Mouse (Mus musculus) kidney, adult 2 months (tissue): ENCODE measurements around the gene Sfxn3. TPM values are rescaled to one million over a fixed set of nuclear protein-coding genes. Genes with fewer than 3 reads are reported as not detected.
A peak's percentile ranks its signal among the peaks of the same experiment; 100 is the strongest.

ENCODE experiments used
- DNase-seq: peaks from one replicate; pipeline ENCODE4 v3.0.0; 2021
- H3K27ac ChIP-seq: fragments of 200-500 bp; 2 replicates; pipeline ENCODE4 v1.5.1; 2012; ENCODE audit warnings: low read depth, low read length, control low read depth, inconsistent platforms; ENCODE audit not compliant: insufficient read depth
- H3K27me3 ChIP-seq: fragments of 200-500 bp; replicated peaks from 2 replicates; pipeline ENCODE4 v1.6.1; 2012; ENCODE audit warnings: mild to moderate bottlenecking, moderate library complexity, low read length, inconsistent platforms; ENCODE audit not compliant: control insufficient read depth, insufficient read depth
- H3K36me3 ChIP-seq: fragments of 200-500 bp; 2 replicates; pipeline ENCODE4 v1.6.1; 2012; ENCODE audit warnings: mild to moderate bottlenecking, moderate library complexity, low read length, inconsistent platforms; ENCODE audit not compliant: control insufficient read depth, insufficient read depth
- H3K4me1 ChIP-seq: fragments of 200-500 bp; 2 replicates; pipeline ENCODE4 v1.6.1; 2011; ENCODE audit warnings: low read length; ENCODE audit not compliant: control insufficient read depth, insufficient read depth
- H3K4me3 ChIP-seq: fragments of 200-500 bp; 2 replicates; pipeline ENCODE4 v1.5.1; 2011; ENCODE audit warnings: mild to moderate bottlenecking, low read depth, low read length, control low read depth; ENCODE audit not compliant: insufficient read depth
- CTCF ChIP-seq: fragments of 200-500 bp; conservative IDR thresholded peaks from 2 replicates; pipeline ENCODE4 v1.5.1; 2011; ENCODE audit warnings: low read depth, mild to moderate bottlenecking, control low read depth, low read length, moderate library complexity, mixed read lengths; ENCODE audit not compliant: insufficient read depth, insufficient read length
- POLR2A ChIP-seq: fragments of 200-500 bp; IDR thresholded peaks from one replicate; pipeline ENCODE4 v1.6.1; 2011; ENCODE audit warnings: low read depth, low read length, control low read depth
- WGBS: fragments of 180-500 bp; shearing (Covaris S2); methylation state at CpG from one replicate; pipeline ENCODE4 v1.1.7; 2018; 5-methylcytosine and 5-hydroxymethylcytosine counted together
- polyA plus RNA-seq: library from polyadenylated mRNA; depleted of rRNA; stranded (reverse); fragments of >200 nt; gene quantifications from 2 replicates; pipeline ENCODE4 v1.2.3, GENCODE M21; 2012

Gene Sfxn3
- polyA plus RNA-seq, 1 experiment = 20.8 TPM

DNA sequence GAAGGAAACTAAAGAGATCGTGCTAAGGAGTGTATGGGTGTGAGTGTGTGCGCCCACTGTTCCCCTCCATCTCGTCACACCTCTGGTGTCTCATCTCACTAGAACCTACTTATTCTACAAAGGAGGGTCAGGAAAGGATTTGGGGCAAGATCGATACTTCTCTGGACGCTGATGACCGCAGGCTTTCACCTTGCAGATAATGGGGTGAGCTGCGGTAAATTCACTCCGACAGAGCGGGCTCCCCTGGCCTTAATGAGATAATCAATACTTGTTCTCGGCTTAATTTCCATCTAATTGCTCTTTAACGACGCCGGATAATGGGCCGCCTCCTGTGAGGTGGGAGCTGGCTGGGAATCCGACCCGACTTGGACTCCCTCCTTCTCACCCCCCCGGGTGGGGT, 19.9 kb downstream of the Sfxn3 start:
- DNase-seq = no peak
- WGBS = 26% methylated on average over 17 of the region's 17 CpGs
- no peak overlapping the region for H3K27ac ChIP-seq
- TF ChIP-seq CTCF (no peak), POLR2A (no peak)
- no peaks in the 10 kb centered on the region for H3K36me3 ChIP-seq
- H3K4me3 ChIP-seq = no peak overlapping the region
- H3K4me1 ChIP-seq = no peaks in the 10 kb centered on the region
- peaks cover 4% of the 10 kb centered on the region; the same call in 1 of the 2 replicates for H3K27me3 ChIP-seq

DNA sequence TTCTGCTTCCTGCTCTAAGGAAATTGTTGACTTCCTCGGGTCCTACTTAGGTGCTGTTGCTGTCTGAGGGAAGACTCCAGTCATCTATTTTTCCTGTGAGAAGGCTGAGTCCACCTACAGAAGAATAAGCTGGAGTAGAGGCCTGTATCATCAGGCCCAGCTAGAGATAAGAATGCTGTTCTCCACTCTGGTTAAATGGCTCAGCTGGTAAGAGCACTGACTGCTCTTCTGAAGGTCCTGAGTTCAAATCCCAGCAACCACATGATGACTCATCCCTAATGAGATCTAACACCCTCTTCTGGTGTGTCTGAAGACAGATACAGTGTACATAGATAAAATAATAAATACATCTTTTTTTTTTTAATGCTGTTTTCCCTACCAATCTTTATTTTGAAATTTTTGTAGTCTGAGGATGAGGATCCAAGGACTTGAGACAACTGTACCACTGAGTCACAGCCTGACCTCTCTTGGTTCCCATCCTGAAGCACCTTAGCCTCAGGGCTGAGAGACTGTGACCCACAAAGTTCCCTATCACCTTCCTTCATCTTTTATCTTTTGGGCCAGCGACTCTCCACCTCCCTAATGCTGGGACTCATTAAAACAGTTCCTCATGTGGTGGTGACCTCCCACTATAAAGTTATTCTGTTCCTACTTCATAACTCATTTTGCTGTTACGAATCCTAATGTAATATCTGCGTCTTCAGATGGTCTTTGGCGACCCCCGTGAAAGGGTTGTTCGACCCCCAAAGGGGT, 20.6 kb downstream of the Sfxn3 start:
- Histone ChIP-seq H3K36me3 (no peaks in the 10 kb centered on the region), H3K27ac (no peak overlapping the region), H3K4me3 (no peak overlapping the region), H3K4me1 (no peaks in the 10 kb centered on the region), H3K27me3 (peaks cover 4% of the 10 kb centered on the region; the same call in 1 of the 2 replicates)
- no peak for DNase-seq
- TF ChIP-seq CTCF (no peak), POLR2A (no peak)
- 77% methylated on average over 7 of the region's 7 CpGs for whole genome bisulfite sequencing

DNA sequence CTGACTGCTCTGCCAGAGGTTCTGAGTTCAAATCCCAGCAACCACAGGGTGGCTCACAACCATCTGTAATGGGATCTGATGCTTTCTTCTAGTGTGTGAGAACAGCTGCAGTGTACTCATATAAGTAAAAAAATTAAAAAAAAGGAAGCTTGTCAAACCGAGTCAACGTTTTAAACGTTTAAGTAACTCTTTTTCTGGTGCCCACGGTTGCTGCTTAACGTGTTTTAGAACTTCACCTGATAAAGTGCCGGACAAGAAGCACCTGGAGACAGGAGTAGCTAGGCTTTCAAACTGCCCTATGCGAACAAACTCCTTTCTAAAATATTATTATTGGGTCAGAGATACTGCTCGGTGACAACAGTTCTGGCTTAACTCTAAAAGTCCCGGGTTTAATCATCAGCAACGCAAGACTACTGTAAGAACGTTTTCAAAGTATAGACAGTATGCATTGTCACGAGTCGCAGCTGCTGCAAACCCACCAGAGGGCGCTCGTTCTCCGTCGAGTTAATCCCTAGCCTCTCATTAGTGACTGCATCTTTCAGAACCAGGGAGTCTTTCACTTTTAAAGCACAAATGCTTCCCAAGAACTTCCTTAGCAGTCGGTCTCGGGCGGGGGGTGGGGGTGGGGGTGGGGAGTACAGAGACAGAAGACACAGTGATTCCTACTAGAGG, 26.7 kb downstream of the Sfxn3 start:
- DNase-seq = peak; percentile 80
- no peak overlapping the region for H3K27ac ChIP-seq
- peak overlapping the region; percentile 93; the same call in 1 of the 2 replicates for H3K4me3 ChIP-seq
- H3K4me1 ChIP-seq = no peaks in the 10 kb centered on the region
- H3K36me3 ChIP-seq = no peaks in the 10 kb centered on the region
- WGBS = 7% methylated on average over 20 of the region's 20 CpGs
- H3K27me3 ChIP-seq = no peaks in the 10 kb centered on the region
- TF ChIP-seq POLR2A (no peak), CTCF (peak; percentile 90)

DNA sequence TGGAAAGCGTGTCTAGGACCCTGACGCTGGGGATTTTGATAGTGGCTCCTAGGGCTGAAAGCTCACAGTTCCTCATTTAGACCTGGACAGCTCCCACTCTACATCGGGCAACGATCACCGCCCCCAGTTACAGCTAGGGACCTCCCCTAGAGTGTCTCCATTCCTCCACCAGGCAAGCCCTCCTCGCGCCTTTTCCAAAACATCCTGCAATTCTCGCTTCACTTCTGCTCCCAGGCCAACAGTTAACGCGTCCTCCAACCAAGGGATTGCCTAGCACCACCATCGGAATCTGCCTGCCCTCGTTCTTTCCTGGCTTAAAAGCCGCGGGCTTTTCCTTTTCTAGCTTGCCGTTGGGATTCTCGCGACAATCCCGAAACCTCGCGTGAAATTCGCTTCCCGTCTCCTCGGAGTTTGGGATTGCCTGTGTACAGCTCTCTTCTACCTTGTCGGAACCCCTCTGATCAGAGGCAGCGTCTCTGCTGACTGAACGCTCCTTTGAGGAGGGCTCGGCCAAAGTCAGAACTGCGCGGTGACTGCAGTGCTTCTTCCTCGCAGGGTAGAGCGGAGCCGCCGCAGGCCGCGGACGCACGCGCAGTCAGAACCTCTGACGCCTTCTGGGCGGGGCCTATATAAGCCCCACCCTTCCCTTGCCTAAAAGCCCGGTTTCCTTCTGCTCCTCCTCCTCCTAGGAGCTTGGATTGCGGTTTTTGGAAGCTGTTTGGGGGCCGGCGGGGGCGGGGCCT, 27.4 kb downstream of the Sfxn3 start, which contains the start of gene Kazald1:
Gene Kazald1 (plus strand): TSS at position 662 of the 743 bp plus-strand sequence.
- under 1% methylated on average over 45 of the region's 45 CpGs for WGBS
- TF ChIP-seq CTCF = no peak
- TF ChIP-seq POLR2A = peak; percentile 92
- peak; percentile 97 for DNase-seq
- Histone ChIP-seq H3K36me3 (no peaks in the 10 kb centered on the region), H3K4me1 (no peaks in the 10 kb centered on the region), H3K27ac (peak within 1 kb of the TSS; percentile 99), H3K4me3 (peak within 1 kb of the TSS; percentile 93), H3K27me3 (no peaks in the 10 kb centered on the region)

DNA sequence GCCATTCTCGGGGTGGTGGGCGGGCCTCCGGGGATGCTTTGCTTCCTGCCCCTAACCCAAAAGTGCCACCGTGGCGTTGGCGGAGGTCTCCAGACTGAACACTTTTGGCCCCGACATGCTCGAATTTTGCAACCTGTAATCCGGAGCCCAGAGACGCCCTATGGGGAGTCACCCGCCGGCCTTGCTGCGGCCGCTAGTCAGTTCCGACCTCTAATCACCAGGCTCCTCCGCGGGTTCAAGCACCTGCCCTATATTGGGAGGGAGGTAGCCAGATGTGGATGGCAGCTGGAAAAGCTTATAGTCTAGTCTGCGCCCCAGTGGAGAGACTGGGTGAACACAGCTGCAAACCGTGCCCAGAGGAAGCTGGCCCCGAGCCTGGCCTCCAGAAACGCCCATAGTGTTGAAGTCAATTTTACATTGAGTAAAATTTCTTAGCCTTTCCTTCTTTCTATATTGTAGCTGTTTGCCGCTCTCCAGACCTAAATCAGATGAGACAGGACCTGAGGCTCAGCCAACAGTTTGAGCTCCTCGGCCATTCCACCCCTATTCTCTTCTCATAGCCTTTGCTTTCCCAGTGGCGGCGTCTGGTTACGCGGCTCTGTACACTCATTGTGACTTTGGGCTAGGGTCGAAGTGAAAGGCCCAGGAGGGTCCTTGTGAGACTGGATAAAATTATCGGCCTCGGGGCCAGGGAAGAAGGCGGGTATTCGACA, 28.2 kb downstream of the Sfxn3 start:
- H3K4me1 ChIP-seq = no peaks in the 10 kb centered on the region
- WGBS = 6% methylated on average over 32 of the region's 32 CpGs
- no peaks in the 10 kb centered on the region for H3K27me3 ChIP-seq

DNA sequence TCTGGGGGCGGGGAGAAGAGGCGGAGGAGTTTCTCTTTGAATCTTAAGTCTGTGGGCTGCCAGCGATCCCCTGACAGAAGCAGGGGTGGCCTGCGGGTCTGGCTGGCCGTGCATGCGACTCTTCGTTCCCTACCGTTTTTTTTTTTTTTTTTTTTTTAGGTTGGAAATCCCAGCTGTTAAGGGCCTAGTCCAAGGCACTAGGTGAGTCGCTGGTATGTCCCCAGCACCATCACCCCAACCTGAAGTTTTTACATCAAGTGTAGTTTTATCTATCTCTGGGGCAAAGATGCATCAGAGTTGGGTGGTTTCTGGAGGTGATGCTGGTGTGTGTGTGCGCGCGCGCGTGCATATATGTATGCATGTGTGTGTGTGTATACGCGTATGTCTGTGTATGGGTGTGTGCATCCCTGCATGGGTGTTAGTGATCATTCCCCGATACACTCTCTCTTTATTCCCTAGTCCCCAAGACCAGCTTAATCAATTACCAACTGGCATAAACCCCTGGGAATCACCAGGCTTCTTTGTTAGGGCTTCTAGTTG, 28.8 kb downstream of the Sfxn3 start:
- Histone ChIP-seq H3K36me3 (no peaks in the 10 kb centered on the region), H3K4me3 (no peak overlapping the region), H3K27ac (no peak overlapping the region), H3K4me1 (no peaks in the 10 kb centered on the region), H3K27me3 (no peaks in the 10 kb centered on the region)
- no peak for DNase-seq
- TF ChIP-seq POLR2A (no peak), CTCF (no peak)
- WGBS = 38% methylated on average over 17 of the region's 17 CpGs

More for the DNA sequence above, 28.2 kb downstream of the Sfxn3 start:
- Histone ChIP-seq H3K4me3 (peak overlapping the region; percentile 55), H3K27ac (no peak overlapping the region), H3K36me3 (no peaks in the 10 kb centered on the region)
- DNase-seq = no peak
- TF ChIP-seq CTCF (0 out of 2 replicates have a peak, but pooled peaks have one; percentile 8), POLR2A (no peak)
